In the genomic region with DNA sequence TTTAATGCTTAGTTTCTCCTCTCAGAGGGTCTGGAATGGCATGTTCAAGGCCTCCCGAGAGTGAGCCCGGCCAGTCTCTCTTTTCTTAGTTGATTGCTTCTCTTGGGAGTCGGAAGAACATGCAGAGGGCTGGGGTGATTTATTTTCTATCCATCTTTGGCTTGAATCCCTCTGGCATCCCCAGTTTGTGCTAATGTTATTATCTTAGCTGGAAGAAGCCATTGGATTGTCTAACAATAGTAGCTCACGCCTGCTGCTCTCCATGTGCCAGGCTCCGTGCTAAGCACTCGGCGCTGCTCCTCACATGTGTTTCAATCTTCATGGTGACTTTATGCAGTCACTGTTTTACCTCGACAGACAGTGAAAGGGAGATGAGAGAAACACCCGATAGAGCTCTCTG, we compare ENCODE assay signal across 26 mouse cellular contexts.
DNase-seq lines count a peak whose midpoint lies in the region; ATAC-seq and TF ChIP-seq lines count a peak whose summit lies in the region.
"Had no signal": no experiment of that assay in that cellular context is flagged by ENCODE, and none has a peak within 500 bp of the region (broad histone marks: within the 10 kb centered on the region; RNA-seq: fewer than 3 reads in every experiment).

No protein-coding gene starts in this region.

- no peaks in the 10 kb centered on the region for H3K9me3 ChIP-seq in heart, embryonic 16.5 days (replicated peaks; ENCODE audit: control insufficient read depth, low read length)
- H3K9me3 ChIP-seq in lung, postnatal 0 days (ENCODE audit: low read length) = no peaks in the 10 kb centered on the region
- H3K9me3 ChIP-seq: forebrain, embryonic 15.5 days; hindbrain, embryonic 13.5 days; limb, embryonic 10.5 days; limb, embryonic 15.5 days; liver, embryonic 13.5 days; midbrain, embryonic 15.5 days had no signal

- no peak for TF ChIP-seq POLR2A in brain, embryonic 14.5 days (IDR thresholded peaks at IDR 0.05; ENCODE audit: borderline replicate concordance, extremely low read depth, insufficient read depth, insufficient read length, poor library complexity, severe bottlenecking)

- no peak for ATAC-seq in heart, embryonic 16.5 days (replicated peaks; ENCODE audit: extremely low read depth, insufficient read depth, low FRiP score)
- no peak for ATAC-seq in lung, postnatal 0 days
- ATAC-seq: CD4-positive, CD25-positive, alpha-beta regulatory T cell, adult 4 months; forebrain, embryonic 15.5 days; midbrain, embryonic 15.5 days had no signal

- peak; percentile 87 for DNase-seq in heart, adult 11 months
- DNase-seq in heart, postnatal 4 days = no peak
- DNase-seq in heart, adult 9 months (ENCODE audit: low spot score in 2 of 2) = no peak
- peak; percentile 49 for DNase-seq in lung, postnatal 10 days
- DNase-seq in lung, postnatal 0 days (ENCODE audit: low spot score) = no peak
- peak; percentile 14 for DNase-seq in brain, embryonic 14.5 days (ENCODE audit: low read depth)
- no peak for DNase-seq in adrenal gland, adult 8-10 months
- DNase-seq: adrenal gland, postnatal 36 days; cerebellum, adult 2 months; cerebellum, postnatal 14 days; gastrocnemius, postnatal 14 days; heart, postnatal 10 days; kidney, adult 2 months; kidney, postnatal 4 days; liver, embryonic 13.5 days; lung, adult 18-20 months; lung, postnatal 14 days; right cerebral cortex, adult 18-20 months; spleen, adult 18-20 months had no signal

- H3K36me3 ChIP-seq in heart, embryonic 16.5 days (ENCODE audit: control insufficient read depth, insufficient read depth) = no peaks in the 10 kb centered on the region
- no peaks in the 10 kb centered on the region for H3K36me3 ChIP-seq in lung, postnatal 0 days (ENCODE audit: insufficient read depth, low read length)
- H3K36me3 ChIP-seq: forebrain, embryonic 15.5 days; hindbrain, embryonic 13.5 days; limb, embryonic 10.5 days; limb, embryonic 15.5 days; liver, embryonic 13.5 days; midbrain, embryonic 15.5 days had no signal

- no peak for TF ChIP-seq CTCF in lung, postnatal 0 days (IDR thresholded peaks at IDR 0.05)
- no peak for TF ChIP-seq CTCF in brain, embryonic 14.5 days (IDR thresholded peaks at IDR 0.05; ENCODE audit: borderline replicate concordance, extremely low read depth, insufficient read depth, insufficient read length)

- no peak overlapping the region for H3K4me2 ChIP-seq in heart, embryonic 16.5 days (ENCODE audit: low read depth, low read length)
- H3K4me2 ChIP-seq in lung, postnatal 0 days (replicated peaks; ENCODE audit: low read depth, low read length) = no peak overlapping the region
- H3K4me2 ChIP-seq: forebrain, embryonic 15.5 days; hindbrain, embryonic 13.5 days; limb, embryonic 15.5 days; liver, embryonic 13.5 days; midbrain, embryonic 15.5 days had no signal

- peak overlapping the region; percentile 58 for H3K27ac ChIP-seq in heart, embryonic 16.5 days (ENCODE audit: low read length)
- H3K27ac ChIP-seq in lung, postnatal 0 days (ENCODE audit: low read length) = no peak overlapping the region
- H3K27ac ChIP-seq: forebrain, embryonic 15.5 days; hindbrain, embryonic 13.5 days; limb, embryonic 10.5 days; limb, embryonic 15.5 days; liver, embryonic 13.5 days; midbrain, embryonic 15.5 days had no signal

- no peak overlapping the region for H3K4me3 ChIP-seq in heart, embryonic 16.5 days (ENCODE audit: low read length)
- H3K4me3 ChIP-seq in lung, postnatal 0 days (ENCODE audit: low read depth, low read length) = no peak overlapping the region
- H3K4me3 ChIP-seq: forebrain, embryonic 15.5 days; hindbrain, embryonic 13.5 days; limb, embryonic 10.5 days; limb, embryonic 15.5 days; liver, embryonic 13.5 days; midbrain, embryonic 15.5 days had no signal

- no peaks in the 10 kb centered on the region for H3K27me3 ChIP-seq in heart, embryonic 16.5 days (ENCODE audit: control insufficient read depth, insufficient read depth, low read length)
- H3K27me3 ChIP-seq in lung, postnatal 0 days (replicated peaks; ENCODE audit: insufficient read depth, low read length) = no peaks in the 10 kb centered on the region
- H3K27me3 ChIP-seq: forebrain, embryonic 15.5 days; hindbrain, embryonic 13.5 days; limb, embryonic 15.5 days; liver, embryonic 13.5 days; midbrain, embryonic 15.5 days had no signal

- no peak for TF ChIP-seq EP300 in lung, postnatal 0 days (IDR thresholded peaks at IDR 0.05)

- WGBS in heart, embryonic 16.5 days = 55% methylated on average over 9 of the region's 9 CpGs
- 67% methylated on average over 9 of the region's 9 CpGs for WGBS in lung, postnatal 0 days

- peaks cover 38% of the 10 kb centered on the region for H3K4me1 ChIP-seq in heart, embryonic 16.5 days (ENCODE audit: control insufficient read depth, insufficient read depth, low read length)
- H3K4me1 ChIP-seq in lung, postnatal 0 days (ENCODE audit: insufficient read depth, low read depth, low read length) = peaks cover 4% of the 10 kb centered on the region; the same call in 1 of the 2 replicates
- H3K4me1 ChIP-seq: forebrain, embryonic 15.5 days; hindbrain, embryonic 13.5 days had no signal

- no peak overlapping the region for H3K9ac ChIP-seq in heart, embryonic 16.5 days (ENCODE audit: low read length)
- no peak overlapping the region for H3K9ac ChIP-seq in lung, postnatal 0 days (replicated peaks; ENCODE audit: low read depth)
- H3K9ac ChIP-seq: forebrain, embryonic 15.5 days; hindbrain, embryonic 13.5 days; limb, embryonic 15.5 days; liver, embryonic 13.5 days; midbrain, embryonic 15.5 days had no signal

Comparison
In these comparisons a context has a peak if more than half of its experiments do, and no peak if none do; other contexts are left out.
1. DNase-seq: peak in heart, adult 11 months (single experiment), lung, postnatal 10 days (single experiment) and brain, embryonic 14.5 days (single experiment); none in heart, postnatal 4 days (single experiment), heart, adult 9 months (0 of 2), lung, postnatal 0 days (single experiment) and adrenal gland, adult 8-10 months (single experiment).